Mouse (Mus musculus) intestine, postnatal 0 days (tissue): ENCODE data around the gene Hacl1. TPM values are rescaled to one million over a fixed set of nuclear protein-coding genes. Genes with fewer than 3 reads are reported as not detected.

ENCODE experiments used
- ATAC-seq: fragments of 200-750 bp; cut with Nextera tagmentation; 2 replicates; pipeline ENCODE4 v1.8.0; 2017; ENCODE audit warnings: mild to moderate bottlenecking, moderate TSS enrichment, moderate library complexity
- H3K27ac ChIP-seq: fragments of 300-500 bp; sonication (generic); 2 replicates; pipeline ENCODE4 v1.5.1; 2014; ENCODE audit warnings: mild to moderate bottlenecking, low read depth, low read length, moderate library complexity
- H3K27me3 ChIP-seq: fragments of 300-500 bp; sonication (generic); replicated peaks from 2 replicates; pipeline ENCODE4 v1.6.1; 2014; ENCODE audit warnings: low read length, mixed read lengths; ENCODE audit not compliant: control insufficient read depth, insufficient read depth
- H3K36me3 ChIP-seq: fragments of 300-500 bp; sonication (generic); 2 replicates; pipeline ENCODE4 v1.6.1; 2014; ENCODE audit warnings: mild to moderate bottlenecking, moderate library complexity; ENCODE audit not compliant: control insufficient read depth, insufficient read depth
- H3K4me1 ChIP-seq: fragments of 300-500 bp; sonication (generic); replicated peaks from 2 replicates; pipeline ENCODE4 v1.6.1; 2014; ENCODE audit warnings: antibody characterized with exemption, low read length, mixed read lengths; ENCODE audit not compliant: control insufficient read depth, insufficient read depth
- H3K4me2 ChIP-seq: fragments of 300-500 bp; sonication (generic); replicated peaks from 2 replicates; pipeline ENCODE4 v1.6.1; 2014; ENCODE audit warnings: low read depth, mild to moderate bottlenecking, moderate library complexity
- H3K4me3 ChIP-seq: fragments of 300-500 bp; sonication (generic); 2 replicates; pipeline ENCODE4 v1.5.1; 2014; ENCODE audit warnings: low read depth, low read length
- H3K9ac ChIP-seq: fragments of 300-500 bp; sonication (generic); 2 replicates; pipeline ENCODE4 v1.6.1; 2014; ENCODE audit warnings: mild to moderate bottlenecking, low read depth, low read length
- H3K9me3 ChIP-seq: fragments of 300-500 bp; sonication (generic); 2 replicates; pipeline ENCODE4 v1.6.1; 2016; ENCODE audit warnings: mixed run types; ENCODE audit not compliant: control insufficient read depth
- CTCF ChIP-seq: sonication (generic); IDR thresholded peaks from 2 replicates; pipeline ENCODE4 v1.5.1; 2016; ENCODE audit warnings: low read depth, mild to moderate bottlenecking, control low read depth, antibody characterized with exemption, moderate library complexity
- WGBS: fragments of 180-500 bp; shearing (Covaris S2); extraction: QIAGEN DNeasy Blood & Tissue Kit; methylation state at CpG from one replicate; pipeline ENCODE4 v1.1.7; 2014; 5-methylcytosine and 5-hydroxymethylcytosine counted together
- polyA plus RNA-seq: library from polyadenylated mRNA; unstranded; fragments of >200 nt; fragmentation: Nextera tagmentation; extraction: Ambion mirVana; gene quantifications from 2 replicates; pipeline ENCODE4 v1.2.1, GENCODE M21; 2015

Gene Hacl1
- polyA plus RNA-seq, 1 experiment from 2014 or later = 35.5 TPM

GRCm38 (mm10) chr14:31564452-31565179 lies 76.5 kb downstream of the Hacl1 start:
- WGBS = 33% methylated on average over 6 of the region's 6 CpGs
- H3K4me2 ChIP-seq = no peak overlapping the region
- no peak overlapping the region for H3K4me3 ChIP-seq
- no peak overlapping the region for H3K27ac ChIP-seq
- no peaks in the 10 kb centered on the region for H3K9me3 ChIP-seq
- no peak for ATAC-seq
- peak; percentile 45 for TF ChIP-seq CTCF
- H3K9ac ChIP-seq = no peak overlapping the region
- H3K27me3 ChIP-seq = no peaks in the 10 kb centered on the region
- H3K4me1 ChIP-seq = no peaks in the 10 kb centered on the region
- no peaks in the 10 kb centered on the region for H3K36me3 ChIP-seq

GRCm38 (mm10) chr14:31560886-31561285 lies 80.2 kb downstream of the Hacl1 start:
- H3K4me3 ChIP-seq = no peak overlapping the region
- no peak overlapping the region for H3K4me2 ChIP-seq
- no peak overlapping the region for H3K9ac ChIP-seq
- no peaks in the 10 kb centered on the region for H3K36me3 ChIP-seq
- H3K4me1 ChIP-seq = no peaks in the 10 kb centered on the region
- no peak overlapping the region for H3K27ac ChIP-seq
- H3K27me3 ChIP-seq = no peaks in the 10 kb centered on the region
- H3K9me3 ChIP-seq = no peaks in the 10 kb centered on the region
- no peak for TF ChIP-seq CTCF
- ATAC-seq = no peak
- 30% methylated on average over 5 of the region's 5 CpGs for WGBS

- no peak overlapping the region for H3K27ac ChIP-seq
- H3K4me3 ChIP-seq = no peak overlapping the region
- H3K36me3 ChIP-seq = no peaks in the 10 kb centered on the region
- H3K27me3 ChIP-seq = no peaks in the 10 kb centered on the region
- H3K9me3 ChIP-seq = no peaks in the 10 kb centered on the region
- no peak overlapping the region for H3K4me2 ChIP-seq
- H3K9ac ChIP-seq = no peak overlapping the region
- no peak for TF ChIP-seq CTCF
- ATAC-seq = no peak
- no peaks in the 10 kb centered on the region for H3K4me1 ChIP-seq
- 81% methylated on average over 5 of the region's 5 CpGs for WGBS
These were observed 81.9 kb downstream of the Hacl1 start for GRCm38 (mm10) chr14:31559216-31559615.

- 74% methylated on average over 9 of the region's 9 CpGs for WGBS
- ATAC-seq = no peak
- Histone ChIP-seq H3K27ac (no peak overlapping the region), H3K9me3 (no peaks in the 10 kb centered on the region), H3K9ac (no peak overlapping the region), H3K4me1 (no peaks in the 10 kb centered on the region), H3K36me3 (no peaks in the 10 kb centered on the region), H3K27me3 (no peaks in the 10 kb centered on the region), H3K4me2 (no peak overlapping the region), H3K4me3 (no peak overlapping the region)
- no peak for TF ChIP-seq CTCF
These were observed 83.3 kb downstream of the Hacl1 start for GRCm38 (mm10) chr14:31557784-31558183.

GRCm38 (mm10) chr14:31557273-31557672 lies 83.8 kb downstream of the Hacl1 start:
- 84% methylated on average over 8 of the region's 8 CpGs for WGBS
- no peak for TF ChIP-seq CTCF
- no peaks in the 10 kb centered on the region for H3K4me1 ChIP-seq
- ATAC-seq = no peak
- H3K27me3 ChIP-seq = no peaks in the 10 kb centered on the region
- no peak overlapping the region for H3K27ac ChIP-seq
- H3K36me3 ChIP-seq = no peaks in the 10 kb centered on the region
- H3K4me2 ChIP-seq = no peak overlapping the region
- H3K9ac ChIP-seq = no peak overlapping the region
- H3K4me3 ChIP-seq = no peak overlapping the region
- H3K9me3 ChIP-seq = no peaks in the 10 kb centered on the region

GRCm38 (mm10) chr14:31556526-31557260 lies 84.4 kb downstream of the Hacl1 start:
- Histone ChIP-seq H3K27ac (no peak overlapping the region), H3K9me3 (no peaks in the 10 kb centered on the region), H3K27me3 (no peaks in the 10 kb centered on the region), H3K4me1 (no peaks in the 10 kb centered on the region), H3K4me3 (no peak overlapping the region), H3K36me3 (no peaks in the 10 kb centered on the region), H3K9ac (no peak overlapping the region), H3K4me2 (no peak overlapping the region)
- TF ChIP-seq CTCF = no peak
- no peak for ATAC-seq
- 91% methylated on average over 9 of the region's 9 CpGs for WGBS
